Mouse (Mus musculus) midbrain, embryonic 13.5 days (tissue): ENCODE measurements at regions not wholly inside any gene's neighbourhood (a gene's known extent, or its start where the extent isn't known, plus 50 kb on each side); places are given as distances from the start of the nearest gene placed in this dataset.

Source experiments
- ATAC-seq: fragments of 200-750 bp; cut with Nextera tagmentation; 2 replicates; pipeline ENCODE4 v1.8.0; 2017; ENCODE audit warnings: mild to moderate bottlenecking, moderate TSS enrichment, moderate library complexity
- H3K27ac ChIP-seq: fragments of 300-500 bp; sonication (generic); 2 replicates; pipeline ENCODE4 v1.5.1; 2015; ENCODE audit warnings: inconsistent platforms, mild to moderate bottlenecking, moderate library complexity
- H3K27me3 ChIP-seq: fragments of 300-500 bp; sonication (generic); 2 replicates; pipeline ENCODE4 v1.6.1; 2015; ENCODE audit warnings: mild to moderate bottlenecking, inconsistent platforms
- H3K36me3 ChIP-seq: fragments of 300-500 bp; sonication (generic); 2 replicates; pipeline ENCODE4 v1.6.1; 2015; ENCODE audit warnings: mild to moderate bottlenecking, inconsistent platforms
- H3K4me1 ChIP-seq: fragments of 300-500 bp; sonication (generic); replicated peaks from 2 replicates; pipeline ENCODE4 v1.6.1; 2015; ENCODE audit warnings: inconsistent platforms
- H3K4me2 ChIP-seq: fragments of 300-500 bp; sonication (generic); replicated peaks from 2 replicates; pipeline ENCODE4 v1.6.1; 2015; ENCODE audit warnings: moderate library complexity, mild to moderate bottlenecking, inconsistent platforms
- H3K4me3 ChIP-seq: fragments of 300-500 bp; sonication (generic); replicated peaks from 2 replicates; pipeline ENCODE4 v1.5.1; 2015; ENCODE audit warnings: mild to moderate bottlenecking, inconsistent platforms
- H3K9ac ChIP-seq: fragments of 300-500 bp; sonication (generic); replicated peaks from 2 replicates; pipeline ENCODE4 v1.6.1; 2015; ENCODE audit warnings: mild to moderate bottlenecking, inconsistent platforms
- H3K9me3 ChIP-seq: fragments of 300-500 bp; sonication (generic); 2 replicates; pipeline ENCODE4 v1.6.1; 2016; ENCODE audit warnings: mild to moderate bottlenecking, inconsistent platforms
- WGBS: fragments of 180-500 bp; shearing (Covaris S2); methylation state at CpG from one replicate; pipeline ENCODE4 v1.1.7; 2015; 5-methylcytosine and 5-hydroxymethylcytosine counted together

GRCm38 (mm10) chr5:43439191-43439590, 76.1 kb upstream of the C1qtnf7 start:
- no peak overlapping the region for H3K9ac ChIP-seq
- H3K27me3 ChIP-seq, result no peaks in the 10 kb centered on the region
- H3K4me3 ChIP-seq, result no peak overlapping the region
- no peak overlapping the region for H3K27ac ChIP-seq
- no peak overlapping the region for H3K4me2 ChIP-seq
- no peaks in the 10 kb centered on the region for H3K4me1 ChIP-seq
- 40% methylated on average over 2 of the region's 2 CpGs for WGBS
- ATAC-seq, result no peak
- no peaks in the 10 kb centered on the region for H3K9me3 ChIP-seq
- H3K36me3 ChIP-seq, result no peaks in the 10 kb centered on the region

- Histone ChIP-seq H3K4me1 (no peaks in the 10 kb centered on the region), H3K27ac (no peak overlapping the region), H3K9me3 (no peaks in the 10 kb centered on the region), H3K4me2 (no peak overlapping the region), H3K27me3 (no peaks in the 10 kb centered on the region), H3K36me3 (no peaks in the 10 kb centered on the region), H3K9ac (no peak overlapping the region), H3K4me3 (no peak overlapping the region)
- WGBS, result 75% methylated on average over 3 of the region's 3 CpGs
- ATAC-seq, result no peak
Observed at GRCm38 (mm10) chr5:43441306-43441705, 74.0 kb upstream of the C1qtnf7 start.

DNA sequence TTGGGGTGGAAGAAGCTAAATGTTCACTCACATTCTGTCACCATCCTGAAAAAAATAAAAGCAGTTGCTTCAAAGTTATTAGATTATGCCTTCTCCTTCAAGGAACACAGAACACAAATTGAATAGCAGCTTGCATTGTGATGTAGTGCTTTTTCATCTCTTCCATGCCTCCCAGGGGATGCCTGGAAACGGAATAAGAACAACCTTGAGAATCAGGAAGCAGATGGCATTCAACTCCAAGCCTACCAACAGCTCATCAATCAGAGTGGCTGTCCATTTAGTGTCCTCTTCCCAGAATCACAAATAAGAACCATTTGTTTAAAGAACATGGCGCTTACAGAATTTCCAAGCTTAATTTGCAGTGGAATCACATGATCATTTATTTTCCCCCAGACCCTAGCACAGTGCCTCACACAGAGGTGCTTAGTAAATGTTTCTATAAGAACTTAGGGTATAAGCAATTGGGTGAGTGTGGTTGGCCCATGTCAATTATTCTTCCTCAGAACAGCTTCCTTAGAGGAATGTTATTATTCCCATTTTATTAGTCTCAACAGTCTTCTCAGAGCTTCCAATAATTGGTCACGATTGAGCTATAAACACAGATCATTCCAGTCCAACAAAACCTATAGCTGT, 70.6 kb upstream of the C1qtnf7 start:
- Histone ChIP-seq H3K27ac (no peak overlapping the region), H3K9me3 (no peaks in the 10 kb centered on the region)
- no peak for ATAC-seq

GRCm38 (mm10) chr5:43445620-43446019, 69.7 kb upstream of the C1qtnf7 start:
- no peak for ATAC-seq

More for the DNA sequence above, 70.6 kb upstream of the C1qtnf7 start:
- 78% methylated on average over 3 of the region's 3 CpGs for WGBS
- Histone ChIP-seq H3K36me3 (no peaks in the 10 kb centered on the region), H3K27me3 (no peaks in the 10 kb centered on the region), H3K9ac (no peak overlapping the region), H3K4me2 (no peak overlapping the region), H3K4me1 (no peaks in the 10 kb centered on the region), H3K4me3 (no peak overlapping the region)

DNA sequence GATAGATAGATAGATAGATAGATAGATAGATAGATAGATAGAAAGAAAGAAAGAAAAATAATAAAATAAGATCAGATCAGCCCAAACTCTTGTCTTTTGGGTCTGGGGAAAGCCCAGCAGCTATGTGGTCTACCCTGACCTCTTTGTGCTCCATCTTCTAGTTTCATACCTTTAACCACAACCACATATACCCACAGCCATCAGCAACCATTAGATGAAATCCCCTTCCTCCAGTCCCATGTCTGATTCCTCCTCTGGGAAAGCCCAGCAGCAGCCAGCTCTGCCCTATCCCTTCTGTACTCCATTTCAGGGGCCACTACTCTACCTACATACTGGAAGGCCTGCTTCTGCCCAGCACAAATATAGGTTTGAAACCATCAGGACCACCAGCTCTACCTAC, 69.0 kb upstream of the C1qtnf7 start:
- H3K9ac ChIP-seq, result no peak overlapping the region
- no peaks in the 10 kb centered on the region for H3K9me3 ChIP-seq
- H3K4me1 ChIP-seq, result no peaks in the 10 kb centered on the region
- H3K27ac ChIP-seq, result no peak overlapping the region
- H3K4me3 ChIP-seq, result no peak overlapping the region
- no peaks in the 10 kb centered on the region for H3K27me3 ChIP-seq
- H3K36me3 ChIP-seq, result no peaks in the 10 kb centered on the region
- ATAC-seq, result no peak
- H3K4me2 ChIP-seq, result no peak overlapping the region

More at GRCm38 (mm10) chr5:43445620-43446019, 69.7 kb upstream of the C1qtnf7 start:
- no peaks in the 10 kb centered on the region for H3K27me3 ChIP-seq
- no peak overlapping the region for H3K27ac ChIP-seq
- H3K9ac ChIP-seq, result no peak overlapping the region
- H3K9me3 ChIP-seq, result no peaks in the 10 kb centered on the region
- H3K4me2 ChIP-seq, result no peak overlapping the region
- no peaks in the 10 kb centered on the region for H3K4me1 ChIP-seq
- H3K36me3 ChIP-seq, result no peaks in the 10 kb centered on the region
- no peak overlapping the region for H3K4me3 ChIP-seq

DNA sequence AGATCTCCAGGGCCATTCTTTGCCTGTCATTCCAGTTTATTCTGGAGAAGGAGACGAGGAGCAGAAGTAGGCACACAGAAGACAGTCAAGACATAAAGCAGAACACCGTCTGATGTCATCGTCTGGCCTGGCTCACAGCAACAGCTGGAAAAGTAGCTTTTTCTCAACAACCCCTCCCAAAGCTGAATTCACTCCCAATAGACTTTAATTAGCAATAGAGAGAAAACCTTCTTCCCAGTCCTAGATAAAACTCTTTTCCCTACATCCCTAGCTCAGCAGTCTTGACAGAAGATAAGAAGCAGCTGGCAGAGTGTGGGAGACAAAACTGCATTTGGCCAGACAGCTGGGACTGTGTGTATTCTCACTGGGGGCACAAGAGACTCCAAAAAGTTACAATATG, 59.3 kb upstream of the C1qtnf7 start:
- ATAC-seq, result no peak
- 86% methylated on average over 3 of the region's 3 CpGs for WGBS
- Histone ChIP-seq H3K27ac (no peak overlapping the region), H3K9me3 (no peaks in the 10 kb centered on the region), H3K4me1 (no peaks in the 10 kb centered on the region), H3K27me3 (no peaks in the 10 kb centered on the region), H3K4me3 (no peak overlapping the region), H3K36me3 (no peaks in the 10 kb centered on the region), H3K4me2 (no peak overlapping the region), H3K9ac (no peak overlapping the region)

DNA sequence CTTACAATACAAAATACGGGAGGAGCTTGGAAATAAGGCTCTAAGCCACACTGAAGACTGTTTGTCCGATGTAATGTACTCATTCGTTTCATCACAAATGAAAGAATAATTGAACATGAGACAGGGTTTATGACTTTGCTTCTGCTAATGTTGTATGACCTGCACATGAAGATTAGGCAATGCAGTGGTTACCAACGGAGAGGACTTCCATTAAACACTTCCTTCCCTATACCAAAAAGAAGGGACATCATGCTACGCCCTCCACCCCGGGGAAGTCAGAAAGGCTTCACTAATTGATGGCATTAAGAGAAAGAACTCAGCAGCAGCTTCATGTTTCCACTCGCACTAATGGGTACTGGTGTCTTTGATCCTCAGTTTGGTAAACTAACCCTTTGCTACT, 57.6 kb upstream of the C1qtnf7 start:
- no peak for ATAC-seq
- no peaks in the 10 kb centered on the region for H3K9me3 ChIP-seq
- no peak overlapping the region for H3K27ac ChIP-seq
- no peaks in the 10 kb centered on the region for H3K27me3 ChIP-seq
- no peak overlapping the region for H3K4me2 ChIP-seq
- H3K4me3 ChIP-seq, result no peak overlapping the region
- H3K4me1 ChIP-seq, result no peaks in the 10 kb centered on the region
- H3K36me3 ChIP-seq, result no peaks in the 10 kb centered on the region
- no peak overlapping the region for H3K9ac ChIP-seq
- 89% methylated on average over 7 of the region's 7 CpGs for WGBS

- Histone ChIP-seq H3K27ac (no peak overlapping the region), H3K36me3 (no peaks in the 10 kb centered on the region), H3K27me3 (no peaks in the 10 kb centered on the region), H3K9me3 (no peaks in the 10 kb centered on the region), H3K4me1 (no peaks in the 10 kb centered on the region), H3K9ac (no peak overlapping the region), H3K4me2 (no peak overlapping the region), H3K4me3 (no peak overlapping the region)
- ATAC-seq, result no peak
- WGBS, result 90% methylated on average over 1 of the region's 1 CpGs
Observed at GRCm38 (mm10) chr5:43461987-43462715, 53.2 kb upstream of the C1qtnf7 start.
